Mouse (Mus musculus) yolk sac, embryonic 10.5 days (tissue): ENCODE measurements around the gene Gm3646.

Experiments used
- DNase-seq: peaks from one replicate; pipeline ENCODE4 v3.0.0-alpha.2; 2017; ENCODE audit warnings: low spot score

Gm3646 gene

DNA sequence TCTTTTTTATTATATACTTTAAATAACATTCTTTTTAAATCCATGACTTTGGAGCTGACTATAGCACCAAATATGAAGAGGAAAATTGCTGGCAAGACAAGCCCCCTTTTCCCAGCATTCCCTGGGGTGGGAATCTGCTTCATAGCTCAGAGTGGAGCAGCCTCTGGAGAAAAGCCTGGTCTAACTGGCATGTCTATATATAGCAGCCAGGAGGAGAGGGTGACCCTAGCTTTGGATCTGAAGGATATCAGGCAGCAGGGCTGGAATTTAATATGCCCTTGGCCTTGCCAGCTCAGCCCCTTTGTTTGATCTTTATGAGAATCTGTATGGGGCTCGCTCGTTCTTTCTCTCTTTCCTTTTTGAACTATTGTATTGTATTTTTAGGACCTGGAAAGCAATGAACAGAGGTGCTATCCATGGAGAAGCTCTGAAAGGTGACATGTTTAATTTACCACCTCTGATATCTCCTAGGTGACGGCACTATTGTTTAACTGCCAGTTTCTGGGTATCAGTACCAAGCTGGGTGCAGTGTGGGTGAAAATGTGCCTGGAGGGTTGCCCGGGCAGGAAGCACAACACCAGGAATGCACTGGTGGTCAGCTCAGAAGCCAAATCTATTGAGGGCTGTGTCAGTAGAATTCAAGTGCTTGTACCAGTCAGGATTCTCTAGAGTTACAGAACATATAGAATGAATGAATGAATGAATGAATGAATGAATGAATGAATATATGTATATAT is at the start of gene Gm3646:
Gene Gm3646, minus strand, starts transcription at position 90 of the 737 bp plus-strand sequence.
- no peak for DNase-seq

DNA sequence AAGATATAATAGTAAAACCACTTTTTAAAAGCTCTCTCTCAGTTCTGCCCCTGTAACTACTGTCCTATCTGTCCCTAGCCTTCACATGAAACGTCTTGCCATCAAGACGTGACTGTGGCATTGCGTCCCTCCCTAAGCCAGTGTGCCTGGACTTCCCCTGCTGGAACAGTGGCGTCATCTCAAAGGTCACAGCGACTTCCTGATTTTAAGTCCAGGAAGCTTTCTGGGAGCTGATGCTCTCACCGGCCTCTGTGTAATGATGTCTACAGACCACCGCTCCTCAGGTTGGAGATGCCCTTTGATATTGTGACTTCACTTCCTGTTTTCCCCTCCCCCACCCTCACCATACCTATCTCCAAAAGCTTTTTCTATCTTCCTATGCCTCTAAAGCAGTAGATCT is 41.9 kb upstream of the Gm3646 start:
- no peak for DNase-seq

- no peak for DNase-seq
Measured at GRCm38 (mm10) chr1:39846031-39846550, 41.0 kb upstream of the Gm3646 start.

GRCm38 (mm10) chr1:39843328-39843727 is 38.2 kb upstream of the Gm3646 start:
- no peak for DNase-seq

DNA sequence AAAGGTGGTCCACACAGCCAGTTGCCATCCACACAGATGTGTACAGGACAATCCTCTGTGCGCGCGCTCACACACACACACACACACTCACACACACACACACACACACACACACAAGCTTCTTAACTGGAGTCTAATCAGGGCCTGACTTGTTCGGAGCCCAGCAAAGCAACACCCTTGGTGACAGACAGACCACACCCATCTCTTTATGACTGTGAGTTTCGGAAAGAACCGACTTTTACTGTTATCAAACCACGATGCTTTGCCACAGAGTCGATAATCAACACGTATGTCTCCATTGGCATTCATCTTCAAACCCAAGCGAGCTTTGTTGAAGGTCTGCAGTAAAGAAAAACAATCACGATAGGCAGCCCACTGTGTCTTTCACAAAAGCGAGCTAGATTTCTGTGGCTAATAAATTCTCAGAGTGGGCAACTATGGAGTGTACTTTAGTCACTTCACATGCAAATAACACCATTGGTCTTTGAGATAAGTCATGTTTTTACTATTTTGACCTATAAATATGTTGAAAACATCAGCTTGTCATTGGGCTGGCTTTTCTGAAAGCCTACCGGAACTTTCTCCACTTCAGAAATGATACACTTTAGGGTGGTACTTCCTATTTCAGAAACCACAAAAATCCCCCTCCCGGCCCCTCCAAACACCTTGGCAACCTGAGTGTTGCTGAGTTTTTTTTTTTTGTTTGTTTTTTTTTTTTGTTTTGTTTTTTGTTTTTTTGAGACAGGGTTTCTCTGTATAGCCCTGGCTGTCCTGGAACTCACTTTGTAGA is 37.3 kb upstream of the Gm3646 start:
- no peak for DNase-seq

GRCm38 (mm10) chr1:39840856-39841255 is 35.7 kb upstream of the Gm3646 start:
- DNase-seq: no peak

GRCm38 (mm10) chr1:39839838-39840237 is 34.7 kb upstream of the Gm3646 start:
- no peak for DNase-seq

DNA sequence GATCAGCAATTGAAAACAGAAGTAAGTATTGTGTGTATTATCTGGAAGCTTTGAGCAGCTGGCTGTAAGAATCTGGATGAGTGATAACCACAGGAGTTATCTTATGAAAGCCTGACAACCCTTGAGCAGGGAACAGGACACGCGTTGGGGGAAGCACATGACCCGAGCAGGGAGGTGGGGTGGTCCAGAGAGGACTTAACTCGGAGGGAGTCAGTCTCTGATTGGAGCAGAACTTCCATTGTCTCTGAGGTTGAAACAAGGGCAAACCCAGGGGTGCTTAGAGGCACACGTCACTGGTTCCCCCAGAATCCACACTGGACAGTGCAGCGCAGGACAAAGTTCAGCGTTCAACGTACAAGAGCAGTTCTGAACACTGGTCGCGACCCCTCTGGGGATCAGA is 34.1 kb upstream of the Gm3646 start:
- DNase-seq: peak; percentile 20

DNA sequence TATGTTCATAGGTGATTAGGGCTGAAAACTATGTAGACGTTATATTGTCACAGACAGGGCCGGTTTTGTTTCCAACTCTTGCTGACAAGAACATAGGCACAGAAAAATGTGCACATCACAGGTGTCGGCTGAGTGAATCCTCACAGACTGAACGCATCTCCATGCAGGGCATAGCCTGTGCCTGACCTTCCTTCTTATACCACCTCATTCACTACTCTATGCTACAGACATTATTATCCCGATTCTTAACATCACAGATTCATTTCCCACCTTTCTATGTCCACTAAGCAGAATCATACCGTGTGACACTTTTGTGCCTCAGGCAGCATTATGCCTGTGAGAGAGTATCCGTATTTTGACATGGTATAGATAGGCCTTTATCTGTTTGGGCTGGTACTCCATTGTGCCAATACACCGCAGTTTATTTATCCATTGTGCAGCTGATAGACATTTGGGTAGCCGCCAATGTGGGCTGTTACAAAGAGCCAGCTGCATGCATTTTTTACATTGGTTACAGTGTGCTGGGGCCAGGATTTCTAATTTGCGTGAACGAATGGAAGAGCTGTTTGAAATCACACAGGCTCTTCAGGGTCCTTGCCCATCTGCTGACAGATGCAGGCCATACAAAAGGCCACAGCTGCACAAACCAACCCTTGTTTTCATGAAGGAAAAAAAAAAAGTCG is 33.5 kb upstream of the Gm3646 start:
- no peak for DNase-seq

DNA sequence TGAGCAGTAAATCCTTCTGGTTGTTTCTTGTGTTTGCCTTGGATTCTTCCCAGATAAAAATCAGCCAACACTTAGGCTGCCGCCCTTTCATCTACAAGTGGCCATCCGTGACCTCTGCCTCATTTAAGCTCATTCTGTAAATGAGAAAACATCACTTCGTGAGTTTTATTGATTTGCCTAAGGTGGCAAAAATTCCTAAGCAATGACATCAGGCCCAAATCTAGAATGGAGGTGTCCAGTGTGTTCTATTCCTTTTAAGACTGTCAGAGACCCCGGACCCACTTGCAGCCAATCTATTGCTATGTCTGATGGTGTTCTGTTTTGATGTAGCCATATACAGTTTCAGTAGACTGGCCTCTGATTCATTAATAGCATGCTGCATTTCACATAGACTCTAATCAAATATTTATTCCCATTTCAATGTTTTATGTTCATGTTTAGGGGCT is 26.5 kb upstream of the Gm3646 start:
- DNase-seq: no peak

DNA sequence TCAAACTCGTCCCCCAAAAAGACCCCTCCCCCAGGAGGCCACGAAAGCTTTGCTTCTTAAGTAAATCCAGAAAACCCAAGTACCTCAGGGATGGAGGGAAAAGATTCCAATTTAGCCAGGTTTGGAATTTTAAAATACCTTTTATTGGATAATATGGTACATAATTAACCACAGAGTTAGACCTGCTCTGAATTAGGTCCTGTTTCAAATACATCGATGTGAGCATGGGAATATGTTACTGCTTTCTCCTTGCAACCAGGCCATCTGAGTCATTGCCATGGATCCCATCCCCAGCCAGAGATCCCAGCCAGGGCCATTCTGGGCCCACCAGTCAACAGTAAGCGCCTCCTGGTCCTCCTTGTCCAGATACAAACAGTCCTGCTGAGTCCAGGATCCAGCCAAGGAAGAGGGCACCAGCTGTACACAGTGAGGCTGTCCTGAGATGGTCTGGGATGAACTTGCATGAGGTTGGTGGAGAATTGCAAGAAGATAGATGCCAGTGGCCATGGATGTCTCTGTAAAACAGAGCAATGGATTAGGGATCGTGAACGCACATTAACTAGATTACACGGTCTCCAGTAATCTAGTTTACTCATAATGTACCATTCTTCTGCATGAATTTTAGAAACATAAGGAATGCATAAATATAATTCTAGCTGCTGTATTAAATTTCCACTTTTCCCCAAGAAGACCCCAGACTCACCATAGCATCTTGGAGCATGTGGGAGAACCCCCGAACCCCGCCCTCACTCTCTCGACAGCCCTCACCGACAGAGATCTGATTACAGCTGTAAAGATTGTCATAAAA is 25.9 kb upstream of the Gm3646 start:
- no peak for DNase-seq

DNA sequence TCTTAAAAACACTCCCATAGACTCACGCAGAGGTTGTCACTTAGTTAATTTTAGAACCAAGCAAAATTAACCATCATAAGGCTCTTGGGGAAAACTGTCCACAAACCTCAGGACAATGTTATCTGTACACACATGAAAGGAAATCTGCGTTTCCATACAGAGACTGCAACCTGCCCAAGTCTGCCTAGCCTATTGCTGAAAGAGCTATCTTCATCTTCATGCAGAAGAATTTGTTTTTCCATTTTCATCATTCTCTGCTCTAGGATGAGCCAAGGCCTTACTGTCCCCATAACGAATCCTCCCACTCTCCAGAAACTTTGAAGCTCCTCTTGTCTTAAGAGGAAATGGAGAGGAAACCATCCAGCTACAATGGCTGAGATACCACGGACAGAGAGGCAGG is 19.8 kb upstream of the Gm3646 start:
- DNase-seq: no peak

DNA sequence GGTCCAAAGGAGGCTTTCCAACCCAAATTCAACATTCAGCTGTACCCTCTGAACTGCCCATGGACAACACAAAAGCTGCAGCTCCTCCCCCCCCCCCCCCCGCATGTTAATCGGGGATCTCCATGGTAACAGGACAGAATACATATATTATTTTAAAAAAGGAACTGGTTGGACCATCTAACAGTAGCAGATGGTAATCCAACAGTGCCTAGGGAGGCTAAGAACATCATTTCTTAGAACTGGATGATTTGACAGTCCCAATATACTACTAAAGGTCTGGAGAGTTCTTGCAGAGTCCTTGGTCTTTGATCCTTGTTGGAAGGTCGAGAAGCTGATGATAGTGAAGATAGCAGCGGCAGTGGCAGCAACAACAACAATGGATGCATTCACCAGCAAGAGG is 19.1 kb upstream of the Gm3646 start:
- DNase-seq: no peak

DNA sequence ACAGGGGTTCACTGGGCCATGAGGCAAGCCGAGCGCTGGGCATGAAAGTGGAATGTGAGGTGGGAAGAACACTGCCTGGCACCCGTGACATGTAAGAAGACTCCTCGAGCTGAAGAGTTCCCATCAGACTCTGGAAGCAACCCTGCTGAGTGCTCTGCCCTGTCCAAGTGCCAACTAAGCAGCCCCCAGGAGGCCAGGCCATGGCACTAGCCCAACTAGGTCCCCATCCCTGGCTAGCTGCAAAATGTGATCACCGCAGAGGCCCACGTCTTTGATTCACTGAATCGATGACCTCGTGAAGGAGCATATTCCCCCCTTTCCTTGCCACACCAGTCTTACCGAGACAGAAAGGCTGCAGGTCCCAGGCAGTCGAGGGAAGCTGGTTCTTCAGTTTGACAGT is 14.5 kb upstream of the Gm3646 start:
- no peak for DNase-seq

- no peak for DNase-seq
Measured at GRCm38 (mm10) chr1:39815766-39816165, 10.6 kb upstream of the Gm3646 start.

- no peak for DNase-seq
Measured at GRCm38 (mm10) chr1:39813067-39813466, 7.9 kb upstream of the Gm3646 start.

DNA sequence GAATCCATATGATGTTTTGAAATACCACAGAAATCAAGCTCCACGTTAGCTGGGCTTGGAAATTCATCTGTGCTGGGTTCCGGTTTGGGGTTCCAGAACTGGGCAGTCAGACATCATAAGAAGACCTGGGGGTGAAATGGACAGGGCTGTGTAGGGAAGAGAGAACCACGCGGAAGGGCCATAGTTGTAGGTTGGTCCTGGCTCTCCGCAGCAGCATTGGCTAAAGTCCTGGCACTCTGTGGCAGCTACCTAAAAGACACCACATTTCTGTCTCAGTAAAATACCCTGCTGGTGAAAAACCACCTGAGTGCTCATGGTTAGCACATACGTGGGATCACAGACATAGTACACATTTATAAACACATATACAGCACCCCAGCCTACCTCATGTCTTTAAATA is 343 bp downstream of the Gm3646 start:
- DNase-seq: no peak

- no peak for DNase-seq
Measured at GRCm38 (mm10) chr1:39802946-39803345, 2.2 kb downstream of the Gm3646 start.

DNA sequence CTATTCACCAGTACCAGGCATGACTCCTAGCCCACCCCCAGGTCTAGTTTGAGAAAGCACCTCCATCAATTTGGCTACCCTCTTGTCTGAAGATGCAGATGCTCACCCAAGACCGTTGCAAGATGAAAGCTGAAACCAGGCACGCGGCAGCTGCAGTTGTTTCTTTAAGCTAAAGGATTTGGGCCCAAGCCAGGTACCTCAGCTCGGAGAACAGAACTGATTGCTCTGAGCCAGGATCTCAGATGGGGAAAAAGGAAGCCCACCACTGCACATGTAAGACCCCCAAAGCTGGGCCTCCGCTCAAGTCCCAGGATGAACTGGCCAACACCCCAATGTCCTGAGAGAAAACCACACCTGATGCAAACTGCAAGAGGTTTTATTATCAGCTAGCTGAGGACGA is 7.6 kb downstream of the Gm3646 start:
- DNase-seq: no peak

DNA sequence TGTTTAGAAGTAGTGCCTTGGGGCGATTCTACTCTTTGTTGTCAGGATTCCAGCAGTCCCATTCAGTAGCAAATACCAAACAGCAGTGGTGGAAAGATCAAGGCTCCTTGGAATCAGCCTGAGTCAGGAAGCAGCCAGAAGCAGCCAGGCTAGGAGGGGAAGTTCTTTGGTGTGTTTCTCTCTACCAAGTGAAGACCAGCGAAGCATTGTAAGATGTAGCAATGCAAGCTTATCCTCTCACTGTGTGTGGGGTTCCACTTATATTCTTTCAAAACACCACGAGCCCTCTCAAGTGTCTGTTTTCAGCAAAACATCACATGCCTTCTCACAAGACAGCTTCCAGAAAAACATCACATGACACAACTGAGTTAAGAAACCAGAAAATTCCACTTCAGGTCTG is 8.4 kb downstream of the Gm3646 start:
- DNase-seq: no peak

DNA sequence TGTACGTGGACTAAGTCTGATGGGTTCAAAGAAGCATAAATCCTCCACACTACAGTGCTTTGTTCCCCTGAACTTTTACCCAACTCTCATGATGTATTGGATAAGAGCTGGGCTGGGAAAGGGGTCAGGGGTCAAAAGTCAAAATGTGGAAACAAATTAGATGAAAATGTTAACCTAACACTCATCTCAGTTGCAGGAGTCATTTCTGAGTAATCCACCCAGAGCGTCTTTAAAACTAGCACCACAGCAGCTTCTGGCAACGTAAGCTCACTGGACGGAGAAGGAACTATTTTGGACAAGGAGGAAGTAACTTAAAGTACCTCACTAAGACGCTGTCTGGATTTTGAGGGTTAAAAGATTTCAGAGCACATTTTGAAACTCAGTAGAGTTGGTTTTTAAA is 20.5 kb downstream of the Gm3646 start:
- no peak for DNase-seq

GRCm38 (mm10) chr1:39781835-39782234 is 23.3 kb downstream of the Gm3646 start:
- no peak for DNase-seq
